Mouse (Mus musculus) embryo, embryonic 11.5 days (tissue): ENCODE results near the gene Plb1.
A peak's percentile ranks its signal among the peaks of the same experiment; 100 is the strongest.

Experiments
- DNase-seq: peaks from one replicate; pipeline ENCODE4 v3.0.0-alpha.2; 2012; ENCODE audit warnings: low read depth, low spot score

Gene Plb1

DNA sequence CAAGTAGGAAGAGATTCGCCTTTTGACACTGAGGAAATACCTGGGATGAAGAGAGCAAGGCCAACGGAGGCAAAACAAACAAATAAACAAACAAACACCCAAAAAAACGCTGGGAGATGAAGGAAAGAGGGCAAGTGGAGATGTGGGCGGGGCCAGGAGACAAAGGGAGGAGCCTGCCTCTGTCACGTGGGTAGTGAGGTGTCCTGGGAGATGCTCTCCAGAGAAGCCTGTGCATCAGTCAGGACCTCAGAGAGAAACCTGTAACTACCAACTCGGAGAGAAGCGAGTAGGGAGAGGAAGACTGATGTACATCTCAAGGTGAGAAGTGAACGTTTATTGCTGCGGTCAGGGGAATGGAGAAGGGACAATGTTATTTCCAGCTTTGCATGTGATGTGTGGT is at the start of gene Plb1:
Plb1 (plus strand) TSS at position 235 of the 400 bp plus-strand sequence.
- no peak for DNase-seq

DNA sequence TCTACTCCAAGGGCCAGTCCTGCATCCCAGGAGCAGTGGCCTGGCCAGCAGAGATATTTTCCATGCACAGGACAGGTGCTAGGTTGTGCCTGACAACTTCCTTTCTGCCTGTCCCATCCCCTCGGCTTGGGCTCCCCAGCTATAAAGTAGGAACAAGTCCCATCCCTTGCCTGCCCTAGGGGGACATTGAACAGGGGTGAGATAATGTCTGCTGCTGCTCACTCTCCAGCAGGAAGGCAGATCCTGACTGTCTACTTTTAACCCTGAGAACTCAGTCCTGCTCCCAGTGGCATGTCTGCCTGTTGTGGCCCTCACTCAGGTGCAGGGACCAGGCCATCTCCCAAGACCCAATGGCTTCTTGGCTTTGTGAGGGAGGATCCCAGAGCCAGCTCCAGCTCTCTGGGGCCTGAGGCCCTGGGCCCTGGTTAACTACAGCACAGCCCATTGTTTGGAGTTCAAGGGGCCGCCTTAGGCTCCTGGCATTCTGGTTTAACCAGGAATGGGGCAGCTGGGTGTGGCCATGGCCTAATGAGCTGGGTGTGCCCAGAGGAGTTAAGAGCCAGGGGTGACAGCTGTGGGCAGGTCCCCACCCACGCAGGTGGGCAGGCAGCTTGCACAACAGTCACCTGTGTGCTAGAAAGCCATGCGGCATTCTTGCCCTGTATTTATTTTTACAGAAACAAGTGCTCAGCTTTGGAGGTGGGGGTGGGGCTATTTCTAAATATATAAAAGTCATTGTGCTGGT is 49.5 kb upstream of the Plb1 start:
- no peak for DNase-seq

DNA sequence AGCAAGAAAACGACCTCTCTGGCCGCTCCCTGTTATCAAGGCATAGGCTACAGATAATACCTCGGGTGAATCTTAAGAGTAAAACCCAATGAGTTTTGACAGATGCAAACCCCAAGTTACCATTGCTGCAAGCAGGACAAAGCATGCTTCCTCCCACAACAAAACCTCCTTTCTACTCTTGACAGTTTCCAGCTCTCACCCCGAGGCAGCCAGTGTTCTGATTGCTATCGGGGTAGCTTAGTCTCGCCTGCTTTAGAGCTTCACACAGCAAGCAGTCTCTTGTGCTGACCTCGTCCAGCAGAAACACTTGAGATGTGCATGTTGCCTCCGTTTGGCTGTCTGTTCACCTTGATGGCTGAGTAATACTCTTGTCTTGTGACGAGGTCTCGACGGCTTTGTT is 44.8 kb upstream of the Plb1 start:
- no peak for DNase-seq

DNA sequence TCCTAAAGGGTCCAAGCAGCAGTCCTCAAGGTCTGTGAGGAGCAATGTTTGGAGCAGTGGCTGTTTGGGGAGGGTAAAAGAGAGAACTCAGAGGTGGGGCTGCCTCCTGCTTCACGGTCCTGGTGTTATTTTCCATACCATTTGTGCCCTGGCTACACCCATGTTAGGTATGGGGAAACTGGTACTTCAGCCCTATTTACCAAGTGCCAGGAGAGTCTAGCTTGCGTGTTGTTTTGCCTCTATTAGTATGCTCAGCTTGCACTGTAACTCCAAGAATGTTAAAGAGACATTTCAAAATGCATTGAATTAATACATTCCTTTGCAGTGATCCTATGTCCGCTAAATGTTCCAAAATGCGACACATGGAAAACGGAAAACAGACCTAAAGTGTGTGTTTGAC is 41.2 kb upstream of the Plb1 start:
- no peak for DNase-seq

DNA sequence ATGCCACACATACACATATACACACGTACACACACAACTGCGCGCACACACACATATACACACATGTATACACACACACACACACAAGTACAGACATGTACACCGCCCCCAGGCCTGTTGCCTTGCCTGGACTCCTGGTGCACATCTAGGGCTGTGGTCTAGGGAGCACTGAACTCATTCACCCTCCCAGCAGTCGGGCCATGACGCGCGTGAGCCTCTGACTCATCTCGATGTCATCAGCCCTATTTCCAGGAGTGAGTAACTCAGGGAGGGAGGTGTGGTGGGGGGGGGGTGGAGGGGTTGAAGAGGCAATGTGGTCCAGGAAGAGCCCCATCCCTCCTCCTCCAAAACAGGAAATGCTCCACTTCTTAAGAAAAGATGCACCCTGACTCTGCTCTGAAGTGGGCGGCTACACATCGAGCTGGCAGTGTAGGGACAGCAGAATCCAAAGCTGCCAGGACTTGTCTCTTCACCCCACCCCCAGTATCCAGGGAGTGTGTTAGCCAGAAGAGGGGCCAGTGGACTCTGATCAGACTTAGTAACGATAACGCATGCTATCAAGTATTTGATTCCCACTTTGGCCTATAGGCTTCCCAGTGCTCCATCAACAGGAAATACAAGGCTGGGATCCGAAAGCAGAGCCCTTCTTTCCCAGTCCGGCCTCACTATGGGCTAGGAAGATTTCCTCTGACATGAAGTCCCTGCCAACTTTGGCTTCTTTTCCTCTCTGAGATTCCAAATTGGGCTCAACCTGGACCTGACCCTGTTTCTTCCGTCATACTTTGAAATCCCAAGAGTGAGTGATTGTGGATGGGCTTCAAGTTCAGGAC is 40.3 kb upstream of the Plb1 start:
- no peak for DNase-seq

DNA sequence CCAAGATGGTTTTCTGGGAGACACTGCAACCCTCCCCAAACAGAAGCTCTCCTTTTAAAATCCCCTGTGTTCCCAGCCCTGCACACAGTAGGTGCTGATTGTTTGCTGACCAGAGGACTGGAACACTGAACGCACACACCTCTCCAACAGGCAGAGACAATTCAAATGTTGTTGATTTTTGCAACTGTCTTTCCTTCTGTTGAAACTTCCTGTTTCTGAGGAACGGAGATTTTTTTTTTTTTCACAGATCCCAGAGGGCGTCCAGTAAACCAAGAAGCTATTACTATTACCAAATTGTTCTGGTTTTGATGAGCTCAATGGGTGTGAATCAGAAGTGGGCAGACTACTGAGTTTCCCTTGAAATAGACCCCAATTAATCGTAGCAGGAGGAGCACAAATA is 38.3 kb upstream of the Plb1 start:
- DNase-seq, result no peak

DNA sequence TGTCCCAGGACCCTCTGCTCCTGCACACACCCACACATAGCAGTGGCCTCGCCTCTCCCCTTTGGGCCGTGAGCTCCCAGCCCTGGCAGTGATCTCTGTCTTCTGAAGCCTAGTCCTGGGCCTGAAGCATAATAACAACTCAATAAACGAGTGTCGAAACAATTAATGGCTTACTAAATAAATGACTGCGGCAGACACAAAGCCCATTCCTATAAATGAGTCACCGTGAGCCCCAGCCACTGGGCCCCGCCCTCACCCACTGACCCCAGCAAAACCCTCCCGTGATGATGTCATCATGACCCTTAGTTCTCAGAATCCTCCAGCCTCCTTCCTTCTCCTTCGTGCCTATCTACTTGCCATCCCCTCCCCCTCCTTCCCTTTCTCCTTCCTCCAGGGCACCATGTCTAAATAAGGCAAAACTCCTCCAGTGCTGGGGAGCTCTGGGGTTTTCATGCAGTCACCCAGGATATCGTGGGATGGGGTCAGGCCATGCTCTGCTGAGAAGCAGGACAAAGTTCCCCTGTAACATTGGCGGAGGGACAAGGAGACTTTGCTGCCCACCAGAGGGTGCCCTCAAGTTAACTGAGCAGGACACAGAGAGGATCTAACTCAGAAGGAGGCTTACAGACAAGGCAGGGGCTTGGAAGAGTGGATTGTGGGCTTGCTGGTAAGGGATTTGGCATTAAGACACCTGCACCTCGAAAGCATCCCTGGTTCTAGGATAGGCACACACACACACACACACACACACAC is 36.5 kb upstream of the Plb1 start:
- no peak for DNase-seq

DNA sequence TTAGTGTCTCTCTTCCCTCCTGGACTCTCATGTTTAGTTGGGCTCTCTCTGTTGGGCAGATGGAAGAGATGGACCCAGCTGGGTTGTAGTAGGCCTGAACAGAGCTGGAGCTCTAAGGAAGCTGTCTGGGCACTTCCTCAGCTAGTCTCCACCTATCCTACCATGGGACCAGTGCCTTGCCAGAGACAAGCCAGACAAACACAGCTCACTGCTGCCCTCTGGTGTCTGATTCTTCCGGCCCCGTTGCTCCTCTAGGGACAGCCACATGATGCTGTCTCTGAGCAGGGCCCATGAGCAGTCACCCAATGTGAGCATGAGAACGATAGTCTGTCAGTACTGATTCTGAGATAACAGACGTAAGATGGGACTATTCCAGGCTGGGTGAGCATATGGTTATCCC is 34.8 kb upstream of the Plb1 start:
- DNase-seq, result peak; percentile 81

DNA sequence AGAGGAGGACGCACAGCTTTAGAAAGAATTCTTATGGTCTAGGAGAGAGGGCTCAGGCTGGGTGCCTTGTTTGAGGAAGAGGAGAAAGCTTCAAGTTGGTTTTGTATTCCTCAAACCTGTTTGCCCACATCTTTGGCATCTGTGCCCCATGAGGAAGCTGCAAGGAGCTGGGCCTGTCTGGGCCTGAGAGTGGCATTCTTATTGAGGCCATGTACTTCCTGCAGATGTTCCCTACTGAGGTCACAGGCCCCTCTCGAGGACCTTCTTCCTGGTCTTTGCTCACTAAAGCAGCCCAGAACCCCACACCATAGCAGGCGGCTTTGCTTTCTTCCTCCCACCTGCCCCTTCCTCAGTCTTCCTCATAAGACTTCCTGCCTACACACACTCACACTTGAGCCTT is 33.4 kb upstream of the Plb1 start:
- no peak for DNase-seq

DNA sequence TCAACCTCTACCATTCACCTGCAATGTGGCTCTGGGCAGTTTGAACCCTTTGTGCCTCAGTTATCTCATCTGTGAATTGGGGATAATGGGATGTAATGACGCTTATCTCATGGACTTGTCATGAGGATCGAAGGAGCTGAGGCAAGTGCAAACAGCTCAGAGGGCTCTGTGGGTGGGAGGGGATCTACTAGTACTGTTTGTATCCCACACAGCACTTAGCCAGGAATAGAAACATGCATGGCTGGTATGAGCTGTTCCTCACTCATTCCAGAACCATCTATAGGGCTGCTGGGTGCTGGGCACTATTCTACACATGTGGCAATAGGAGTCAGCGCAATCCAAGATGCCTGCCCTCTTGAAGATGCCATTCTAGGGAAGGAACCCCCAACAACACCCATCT is 32.9 kb upstream of the Plb1 start:
- DNase-seq, result no peak

DNA sequence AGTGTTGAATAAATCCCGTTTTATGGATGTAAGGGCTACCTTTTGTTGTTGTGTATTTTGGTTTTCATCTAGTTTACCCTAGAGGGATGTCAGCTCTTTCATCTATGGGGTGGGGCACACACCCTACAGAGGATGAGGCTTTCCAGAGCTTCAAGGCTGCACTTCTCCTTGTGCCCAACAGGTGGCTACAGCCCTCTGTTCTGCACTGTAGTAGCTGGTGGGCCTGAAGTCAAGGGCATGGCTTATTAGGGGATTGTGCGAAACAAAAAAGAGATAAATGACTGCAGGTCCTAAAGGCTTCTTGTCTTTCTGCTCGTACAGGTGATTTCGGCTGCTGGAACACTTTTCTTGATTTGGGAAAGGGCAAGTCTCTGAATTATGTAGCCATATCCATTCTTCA is 27.9 kb upstream of the Plb1 start:
- no peak for DNase-seq

DNA sequence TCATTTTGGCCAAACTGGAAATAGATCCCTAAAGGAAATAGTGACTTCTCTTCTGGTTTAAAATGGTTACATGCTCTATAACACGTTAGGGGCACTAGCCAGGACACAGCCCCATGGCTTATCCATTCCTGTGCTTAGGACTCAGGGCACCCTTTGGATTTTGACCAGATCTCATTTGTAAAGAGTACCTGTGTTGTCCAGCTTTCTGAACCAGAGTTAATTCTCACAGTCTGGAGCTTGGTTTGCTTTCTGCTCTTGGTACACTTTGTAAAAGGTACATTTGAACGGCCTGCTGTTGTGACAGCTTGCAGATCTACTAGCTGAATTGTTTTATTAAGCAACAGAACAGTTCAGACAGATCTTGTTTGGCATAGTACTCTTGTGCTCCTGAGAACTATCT is 25.8 kb upstream of the Plb1 start:
- no peak for DNase-seq

DNA sequence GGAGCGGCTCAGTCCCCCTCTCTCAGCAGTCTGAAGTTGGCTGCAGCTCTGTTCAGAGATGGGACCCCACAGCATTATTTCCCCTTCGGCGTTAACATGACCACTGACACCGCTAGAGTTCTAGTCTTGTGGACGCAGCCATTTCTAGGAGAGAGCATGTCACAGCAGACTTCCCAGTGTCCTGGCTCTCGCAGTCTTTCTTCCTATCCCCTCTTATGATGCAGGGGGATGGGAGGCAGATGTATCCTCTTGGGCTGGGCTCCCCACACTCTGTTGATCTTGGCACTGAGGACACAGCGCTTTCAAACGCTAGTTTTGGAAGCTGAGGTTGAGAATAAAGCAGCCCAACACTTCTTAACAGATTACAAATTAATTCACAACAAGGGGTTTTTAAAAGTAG is 24.0 kb upstream of the Plb1 start:
- no peak for DNase-seq

DNA sequence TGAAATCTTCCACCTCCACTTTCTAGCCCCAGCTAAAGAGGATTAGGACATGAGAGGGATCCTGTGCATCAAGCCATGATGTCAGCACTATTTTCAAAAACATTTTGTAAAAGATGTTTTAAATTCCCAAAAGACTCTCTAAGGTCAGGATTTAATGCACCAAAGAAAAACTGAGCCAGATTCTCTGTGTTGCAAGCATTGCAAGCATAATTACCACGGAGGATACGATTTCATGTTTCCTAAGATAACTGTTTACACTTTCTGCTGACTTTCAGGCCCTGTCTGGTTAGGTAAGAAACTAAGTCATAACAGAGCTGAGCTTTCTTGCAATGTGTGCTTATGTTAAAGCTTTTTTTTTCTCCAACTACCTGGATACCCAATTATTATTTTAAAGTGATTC is 21.5 kb upstream of the Plb1 start:
- no peak for DNase-seq

DNA sequence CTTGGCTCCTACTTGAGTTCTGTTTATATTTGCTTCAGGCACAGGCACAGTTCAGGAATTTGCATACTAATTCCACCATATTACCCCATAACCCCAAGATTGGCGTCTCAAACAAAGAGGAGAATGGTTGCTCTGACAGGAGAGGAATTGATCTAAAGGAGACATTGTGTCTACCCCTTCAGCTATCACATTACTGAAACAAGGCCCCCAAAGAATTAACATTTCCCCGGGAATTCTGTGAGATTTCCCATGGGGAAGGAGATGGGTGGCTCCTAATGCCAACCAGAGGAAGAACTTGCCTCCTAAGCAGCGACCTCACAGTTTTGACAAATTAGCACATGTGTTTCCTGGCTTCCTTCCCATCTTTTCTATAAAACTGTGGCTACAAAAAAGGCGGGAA is 18.8 kb upstream of the Plb1 start:
- no peak for DNase-seq

DNA sequence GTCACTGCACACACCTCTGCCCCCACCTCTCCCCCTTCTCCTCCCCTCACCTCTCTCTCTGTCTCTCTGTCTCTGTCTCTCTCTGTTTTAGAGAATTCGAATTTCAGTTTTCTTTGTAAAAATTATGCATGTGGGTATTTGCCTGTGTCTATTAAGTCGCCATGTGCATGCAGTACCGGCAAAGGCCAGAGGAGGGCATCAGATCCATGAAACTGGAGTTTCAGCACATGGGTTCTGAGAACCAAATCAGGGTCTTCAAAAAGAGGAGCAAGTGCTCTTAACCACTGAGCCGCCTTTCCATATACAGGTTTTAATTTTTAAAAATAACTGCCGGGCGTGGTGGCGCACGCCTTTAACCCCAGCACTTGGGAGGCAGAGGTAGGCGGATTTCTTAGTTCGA is 17.0 kb upstream of the Plb1 start:
- DNase-seq, result peak; percentile 17

DNA sequence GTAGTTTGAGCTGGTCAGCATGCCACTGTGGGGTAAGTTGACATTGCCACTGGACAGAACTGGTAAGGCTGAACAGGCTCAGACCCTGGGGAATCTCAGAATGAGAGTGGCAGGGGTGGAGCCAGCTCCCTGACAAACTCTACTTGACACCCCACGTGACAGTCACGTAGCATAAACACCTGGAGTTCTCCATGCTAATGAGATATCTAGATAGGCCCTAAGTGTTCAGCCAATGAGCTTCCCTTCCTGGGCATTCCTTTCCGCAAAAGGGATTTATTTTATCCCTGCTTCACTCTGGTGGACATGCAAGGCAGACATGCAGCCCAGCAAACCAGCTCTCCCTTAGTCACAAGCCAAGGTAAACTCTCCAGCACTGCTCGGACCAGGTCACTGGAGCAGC is 16.0 kb upstream of the Plb1 start:
- no peak for DNase-seq

DNA sequence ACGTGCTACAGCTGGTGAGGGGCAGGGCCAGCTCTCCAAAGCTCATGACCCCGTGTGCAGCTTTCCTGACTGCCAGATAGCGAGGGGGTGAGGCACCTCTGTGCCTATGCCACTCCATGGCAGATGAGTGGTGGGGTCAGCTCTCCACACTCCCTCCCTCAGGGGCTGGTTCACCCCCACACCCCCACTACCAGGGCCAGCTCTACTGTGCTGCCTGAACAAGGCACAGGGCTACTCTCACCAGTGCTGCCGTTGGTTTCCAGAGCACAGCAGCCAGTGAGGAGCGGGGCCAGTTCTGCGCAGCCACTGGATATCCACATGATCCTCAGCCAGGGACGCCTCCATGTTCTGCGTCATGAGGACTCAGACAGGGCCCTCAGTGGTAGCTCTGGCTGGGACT is 15.0 kb upstream of the Plb1 start:
- DNase-seq, result no peak

DNA sequence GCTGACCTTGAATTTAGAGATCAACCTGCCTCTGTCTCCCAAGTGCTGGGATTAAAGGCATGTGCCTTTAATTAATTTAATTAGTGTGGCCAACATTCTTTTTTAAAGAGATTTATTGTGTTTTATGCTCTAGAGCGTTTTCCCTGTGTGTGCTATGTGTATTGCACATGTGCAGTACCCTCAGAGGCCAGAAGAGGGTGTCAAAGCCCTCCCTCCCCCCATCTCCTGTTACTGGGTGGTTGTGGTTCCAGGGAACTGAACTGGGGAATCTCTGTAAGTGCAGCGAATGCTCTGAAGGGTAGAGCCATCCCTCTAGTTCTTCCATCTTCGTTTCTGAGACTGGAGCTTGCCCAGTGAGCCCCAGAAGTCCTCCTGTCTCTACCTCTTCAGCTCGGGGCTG is 2.1 kb upstream of the Plb1 start:
- peak; percentile 4 for DNase-seq

DNA sequence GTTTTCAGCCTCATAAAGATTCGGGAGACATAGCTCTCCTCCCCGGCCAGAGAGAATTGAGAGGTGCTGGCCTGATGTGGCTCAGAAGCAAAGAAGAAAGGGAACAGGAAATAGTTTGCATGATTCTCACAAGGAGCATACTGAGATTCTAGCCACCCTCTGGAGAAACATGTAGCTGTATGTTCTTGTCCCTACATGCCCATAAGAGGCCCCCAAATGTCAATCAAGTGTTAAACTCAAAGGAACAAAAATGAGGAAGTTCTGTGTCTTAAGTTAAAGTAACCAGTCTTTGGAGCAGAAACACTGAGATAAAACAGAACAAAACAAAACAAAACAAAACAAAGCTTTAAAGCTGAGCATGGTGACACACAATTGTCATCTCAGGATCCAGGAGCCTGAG is 6.8 kb downstream of the Plb1 start:
- no peak for DNase-seq

DNA sequence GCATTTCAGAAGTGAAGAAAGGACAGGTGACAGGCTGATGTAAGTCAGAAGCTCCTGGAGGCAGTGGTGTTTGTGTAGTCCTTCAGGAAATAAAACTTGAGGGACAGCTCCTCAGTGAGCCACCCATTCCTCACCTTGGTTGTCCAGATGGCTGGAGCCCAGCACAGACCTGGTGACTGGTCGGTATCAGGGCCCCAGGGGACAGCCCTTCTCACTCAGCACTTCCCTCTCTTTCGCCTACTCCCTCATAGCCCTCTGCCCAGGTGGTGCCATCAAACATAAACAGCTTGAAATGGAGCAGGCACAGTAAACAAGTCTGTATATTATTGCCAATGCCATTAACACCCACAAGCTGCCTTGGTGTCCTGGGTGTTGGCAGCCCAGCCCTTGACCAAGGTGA is 8.2 kb downstream of the Plb1 start:
- DNase-seq, result no peak

DNA sequence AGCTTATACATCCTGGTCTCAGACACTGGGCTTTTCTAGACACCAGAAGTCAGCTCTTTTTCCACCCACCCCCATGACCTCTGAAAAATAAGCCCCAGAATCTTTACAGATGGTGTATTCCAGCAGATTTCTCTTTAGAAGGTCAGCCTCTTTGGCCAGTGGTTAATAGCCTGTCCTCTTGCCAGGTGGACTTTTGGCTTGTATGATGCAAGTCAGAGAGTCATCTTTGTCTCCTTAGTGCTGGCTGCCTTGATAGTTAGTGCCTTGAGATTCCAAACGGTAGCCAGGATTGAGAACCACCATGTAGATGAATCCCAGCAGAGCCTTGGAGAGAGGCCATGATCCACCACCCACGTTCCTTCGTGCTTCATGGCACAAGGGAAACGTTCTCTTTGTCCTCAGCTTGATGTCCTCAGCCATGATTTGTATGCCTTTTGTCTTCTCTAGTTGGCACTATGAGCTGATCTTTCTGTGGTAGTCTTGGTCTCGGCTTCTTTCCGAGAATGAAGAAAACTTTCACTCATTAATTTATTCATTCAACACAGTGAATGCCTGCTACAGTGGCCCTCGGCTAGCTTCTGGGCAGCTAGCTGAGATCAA is 10.9 kb downstream of the Plb1 start:
- DNase-seq, result no peak
